Mouse (Mus musculus): ENCODE results near the gene Dpp6.

GRCm38 (mm10) chr5:26910353-26910752, 93.3 kb downstream of the Dpp6 start:
- TF ChIP-seq CTCF (IDR thresholded peaks at IDR 0.05; ENCODE audit: control insufficient read depth, insufficient read depth, low read length) (no peak), POLR2A (IDR thresholded peaks at IDR 0.05; ENCODE audit: borderline replicate concordance, control insufficient read depth, low read depth, low read length) (no peak)

Data from bone marrow, adult 2 months (tissue).